Mouse (Mus musculus) adrenal gland, postnatal 14 days (tissue): Measurements from ENCODE around the gene Nxnl2. TPM values are rescaled to one million over a fixed set of nuclear protein-coding genes. Genes with fewer than 3 reads are reported as not detected.

ENCODE experiments used
- microRNA-seq, 2 experiments: library from miRNA; unstranded; fragments of <30 nt; microRNA quantifications; one replicate each; pipeline ENCODE4 v1.2.0; 2021
- total RNA-seq: library from RNA; stranded (reverse); gene quantifications from 2 replicates; pipeline ENCODE4 v1.2.3, GENCODE M21; 2021

Nxnl2 gene
- total RNA-seq, 1 experiment from 2014 or later, result 0.56 TPM

Small RNA genes within 50 kb of the gene (microRNA-seq; reads per million reads assigned to microRNA genes)
- gene Gm44341, result 0 reads per million in 2 experiments

Other genes starting within 250 kb of the Nxnl2 start
- 64.3 and 66.8 TPM in 2 replicates for gene Spin1, start 70.1 kb upstream of the Nxnl2 start, total RNA-seq
- 14.6 and 21.0 TPM in 2 replicates for gene S1pr3, start 237.6 kb downstream of the Nxnl2 start, total RNA-seq